Mouse (Mus musculus) cortical plate, adult 2 months (tissue): Measurements from ENCODE around the gene Msln. TPM values are rescaled to one million over a fixed set of nuclear protein-coding genes. Genes with fewer than 3 reads are reported as not detected.

Experiments
- H3K27ac ChIP-seq: fragments of 200-500 bp; 2 replicates; pipeline ENCODE4 v1.5.1; 2012; ENCODE audit warnings: low read length, control low read depth, inconsistent platforms; ENCODE audit not compliant: insufficient read depth
- H3K4me1 ChIP-seq: fragments of 200-500 bp; 2 replicates; pipeline ENCODE4 v1.6.1; 2011; ENCODE audit warnings: low read length; ENCODE audit not compliant: control insufficient read depth, insufficient read depth
- H3K4me3 ChIP-seq: fragments of 200-500 bp; 2 replicates; pipeline ENCODE4 v1.5.1; 2011; ENCODE audit warnings: mild to moderate bottlenecking, low read length, control low read depth; ENCODE audit not compliant: insufficient read depth
- CTCF ChIP-seq: fragments of 200-500 bp; IDR thresholded peaks from 2 replicates; pipeline ENCODE4 v1.5.1; 2011; ENCODE audit warnings: mild to moderate bottlenecking, control low read depth, low read length; ENCODE audit not compliant: insufficient read depth; ENCODE audit errors: extremely low read depth
- POLR2A ChIP-seq: fragments of 200-500 bp; IDR thresholded peaks from 2 replicates; pipeline ENCODE4 v1.6.1; 2011; ENCODE audit warnings: mild to moderate bottlenecking, low read length, control low read depth; ENCODE audit not compliant: insufficient read depth; ENCODE audit errors: extremely low read depth
- polyA plus RNA-seq: library from polyadenylated mRNA; depleted of rRNA; stranded (reverse); fragments of >200 nt; gene quantifications from 2 replicates; pipeline ENCODE4 v1.2.3, GENCODE M21; 2012

The Msln gene
- polyA plus RNA-seq, 1 experiment = 2.3 TPM

- no peak overlapping the region for H3K27ac ChIP-seq
- H3K4me3 ChIP-seq = no peak overlapping the region
- peaks cover 4% of the 10 kb centered on the region; the same call in 1 of the 2 replicates for H3K4me1 ChIP-seq
- TF ChIP-seq POLR2A (no peak), CTCF (no peak)
These were observed 21.3 kb upstream of the Msln start for GRCm38 (mm10) chr17:25775318-25776062.

GRCm38 (mm10) chr17:25773549-25774120 is 19.5 kb upstream of the Msln start, which contains the start of gene Narfl:
Narfl (plus strand) TSS chr17:25773776.
- H3K4me1 ChIP-seq = peaks cover 4% of the 10 kb centered on the region; the same call in 1 of the 2 replicates
- TF ChIP-seq POLR2A (peak; percentile 81), CTCF (peak; percentile 91)
- H3K27ac ChIP-seq = peak within 1 kb of the TSS; percentile 11; the same call in 1 of the 2 replicates
- H3K4me3 ChIP-seq = peak within 1 kb of the TSS; percentile 57

DNA sequence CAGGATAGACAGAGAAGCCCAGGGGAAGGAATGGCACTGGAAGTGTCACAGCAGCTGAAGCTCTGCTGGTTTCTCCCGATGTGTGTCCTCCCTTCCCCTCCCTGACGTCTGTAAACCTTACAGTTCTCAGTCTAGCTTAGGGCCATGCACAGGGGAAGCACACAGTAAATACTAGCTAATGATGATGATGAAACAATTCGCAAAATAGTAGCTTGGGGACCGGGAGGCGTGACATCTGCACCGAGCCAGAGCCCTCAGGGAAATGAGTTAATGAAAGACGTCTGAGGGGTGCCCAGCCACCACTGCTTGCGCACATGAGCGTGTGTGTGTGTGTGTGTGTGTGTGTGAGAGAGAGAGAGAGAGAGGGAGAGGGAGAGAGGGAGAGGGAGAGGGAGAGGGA is 15.2 kb upstream of the Msln start:
- no peak overlapping the region for H3K27ac ChIP-seq
- H3K4me1 ChIP-seq = peaks cover under 1% of the 10 kb centered on the region; the same call in 1 of the 2 replicates
- TF ChIP-seq CTCF = no peak
- no peak for TF ChIP-seq POLR2A
- no peak overlapping the region for H3K4me3 ChIP-seq

DNA sequence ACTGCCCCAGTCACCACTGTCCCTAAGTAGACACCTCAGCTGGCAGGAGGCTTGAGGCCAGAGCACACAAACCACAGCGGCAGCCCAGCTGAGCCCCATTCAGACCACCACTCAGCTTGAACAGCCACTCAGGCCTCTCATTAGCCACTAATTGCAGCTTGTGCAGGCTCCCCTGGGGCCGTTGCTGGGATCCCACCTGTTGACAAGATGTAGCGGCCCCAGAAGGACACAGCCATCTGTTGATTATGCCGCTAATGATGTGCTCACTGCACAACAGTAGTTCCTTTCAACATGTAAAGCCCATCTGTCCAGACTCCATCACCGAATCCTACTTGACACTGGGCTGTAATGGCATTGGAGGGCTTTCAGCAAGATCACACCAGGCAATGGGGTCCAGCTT is 11.7 kb upstream of the Msln start:
- Histone ChIP-seq H3K27ac (no peak overlapping the region), H3K4me1 (peaks cover 7% of the 10 kb centered on the region), H3K4me3 (no peak overlapping the region)

GRCm38 (mm10) chr17:25762591-25762990 is 8.4 kb upstream of the Msln start:
- no peak overlapping the region for H3K4me3 ChIP-seq
- TF ChIP-seq CTCF (no peak), POLR2A (no peak)
- H3K4me1 ChIP-seq = peaks cover 10% of the 10 kb centered on the region
- no peak overlapping the region for H3K27ac ChIP-seq

More for the DNA sequence above, 11.7 kb upstream of the Msln start:
- TF ChIP-seq CTCF (no peak), POLR2A (no peak)

DNA sequence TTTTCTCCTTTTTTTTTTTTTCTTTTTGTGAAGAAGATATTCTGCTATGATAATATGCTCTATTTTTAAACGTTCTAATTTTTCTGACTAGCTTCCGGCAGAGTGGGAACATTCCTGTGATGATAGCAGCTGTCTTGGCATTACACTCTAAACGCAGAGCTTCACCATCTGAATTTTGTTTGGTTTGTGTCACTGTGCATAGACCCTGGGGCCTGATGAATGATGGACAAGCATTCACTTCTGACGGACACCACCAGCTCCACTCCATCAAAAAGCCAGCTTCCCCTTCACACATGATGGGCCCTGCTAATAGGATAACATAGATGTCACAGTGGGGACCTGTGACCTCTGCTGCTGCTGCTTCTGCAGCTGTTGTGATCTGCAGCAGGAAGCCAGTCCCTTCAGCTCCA is 7.4 kb upstream of the Msln start:
- Histone ChIP-seq H3K4me1 (peaks cover 10% of the 10 kb centered on the region), H3K4me3 (no peak overlapping the region), H3K27ac (peak overlapping the region; percentile 64)
- TF ChIP-seq CTCF (no peak), POLR2A (0 out of 2 replicates have a peak, but pooled peaks have one; percentile 9)

- no peak overlapping the region for H3K27ac ChIP-seq
- TF ChIP-seq POLR2A (no peak), CTCF (no peak)
These were observed 6.0 kb upstream of the Msln start for GRCm38 (mm10) chr17:25760148-25760547.

GRCm38 (mm10) chr17:25757691-25758090 is 3.5 kb upstream of the Msln start:
- H3K27ac ChIP-seq = no peak overlapping the region
- TF ChIP-seq POLR2A = no peak
- H3K4me3 ChIP-seq = no peak overlapping the region
- peaks cover 10% of the 10 kb centered on the region for H3K4me1 ChIP-seq

More at GRCm38 (mm10) chr17:25760148-25760547, 6.0 kb upstream of the Msln start:
- no peak overlapping the region for H3K4me3 ChIP-seq
- H3K4me1 ChIP-seq = peaks cover 10% of the 10 kb centered on the region

GRCm38 (mm10) chr17:25756378-25757242 is 2.4 kb upstream of the Msln start:
- Histone ChIP-seq H3K27ac (no peak overlapping the region), H3K4me3 (no peak overlapping the region), H3K4me1 (peaks cover 7% of the 10 kb centered on the region)
- no peak for TF ChIP-seq POLR2A
- TF ChIP-seq CTCF = no peak
